Mouse (Mus musculus) layer of hippocampus, adult 2 months (tissue): Measurements from ENCODE around the gene Slc35e2. TPM values are rescaled to one million over a fixed set of nuclear protein-coding genes. Genes with fewer than 3 reads are reported as not detected.
"Not testable (repeated sequence)": the region's sequence is repeated elsewhere in the genome, so short reads cannot be mapped to it uniquely, and the experiment has no call there.

Experiments
- DNase-seq, 2 experiments: peaks; one replicate each; pipeline ENCODE4 v3.0.0; 2022; ENCODE audit warnings: low spot score in 2 of 2
- H3K27ac ChIP-seq: fragments of 200-600 bp; 2 replicates; pipeline ENCODE4 v1.8.1; 2022
- H3K4me3 ChIP-seq: fragments of 200-600 bp; 2 replicates; pipeline ENCODE4 v1.8.1; 2022; ENCODE audit warnings: mild to moderate bottlenecking
- CTCF ChIP-seq: fragments of 200-600 bp; conservative IDR thresholded peaks from 2 replicates; pipeline ENCODE4 v1.8.1; 2022; ENCODE audit warnings: antibody characterized with exemption, mild to moderate bottlenecking, moderate library complexity
- total RNA-seq, 2 experiments: library from RNA; stranded (reverse); gene quantifications; 2 replicates each; pipeline ENCODE4 v1.2.3; 2021

Slc35e2 gene
- total RNA-seq, 2 experiments from 2014 or later, result 39.7 to 40.3 TPM

DNA sequence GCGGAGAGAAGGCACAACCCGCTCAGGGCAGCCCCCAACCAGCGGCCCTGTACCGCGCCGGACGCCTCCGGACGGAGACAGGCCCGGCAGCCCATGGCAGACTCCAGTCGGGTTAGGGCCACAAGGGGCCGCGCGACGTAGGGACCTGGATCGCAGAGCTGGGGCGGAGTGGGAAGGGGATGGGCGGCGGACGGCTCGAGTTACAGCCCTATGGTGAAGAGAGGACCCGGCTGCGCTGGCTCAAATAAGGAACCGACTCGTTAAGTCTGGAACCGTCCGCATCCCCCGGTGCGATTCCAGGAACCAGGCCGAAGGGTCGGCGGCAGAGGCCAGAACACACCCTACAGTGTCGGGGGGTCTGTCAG is 51.9 kb downstream of the Slc35e2 start, which contains the start of gene Mmp23:
TSS of gene Mmp23 (minus strand) at position 299 of the 365 bp plus-strand sequence.
- Histone ChIP-seq H3K4me3 (peak within 1 kb of the TSS; percentile 50), H3K27ac (peak within 1 kb of the TSS; percentile 57; the same call in 1 of the 2 replicates)
- TF ChIP-seq CTCF, result no peak
- DNase-seq, result no peak

- TF ChIP-seq CTCF, result peak; percentile 38
- peak overlapping the region; percentile 50 for H3K4me3 ChIP-seq
- peak in 1 of 2 experiments; percentile 25 for DNase-seq
- 0 out of 2 replicates have a peak overlapping the region, but pooled peaks have one; percentile 23 for H3K27ac ChIP-seq
Observed at GRCm38 (mm10) chr4:155653451-155654182, 52.4 kb downstream of the Slc35e2 start.

DNA sequence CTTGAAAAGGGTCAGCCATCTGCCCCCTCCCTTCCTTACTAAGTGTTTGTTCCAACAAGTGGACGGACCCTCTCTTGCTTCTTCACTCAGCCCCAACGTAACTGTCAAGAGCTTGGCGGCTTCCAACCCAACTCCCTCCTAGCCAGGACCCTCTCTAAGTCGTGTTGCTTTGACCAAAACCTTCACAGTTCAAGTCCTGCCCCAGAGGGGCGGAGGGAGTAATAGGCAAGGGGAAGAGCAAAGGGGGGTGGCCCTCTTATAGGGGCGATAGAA is 52.9 kb downstream of the Slc35e2 start:
- TF ChIP-seq CTCF, result no peak
- Histone ChIP-seq H3K27ac (no peak overlapping the region), H3K4me3 (no peak overlapping the region)
- DNase-seq, result no peak

GRCm38 (mm10) chr4:155654456-155655298 is 53.5 kb downstream of the Slc35e2 start:
- no peak overlapping the region for H3K4me3 ChIP-seq
- H3K27ac ChIP-seq, result no peak overlapping the region
- no peak for DNase-seq
- TF ChIP-seq CTCF, result no peak

DNA sequence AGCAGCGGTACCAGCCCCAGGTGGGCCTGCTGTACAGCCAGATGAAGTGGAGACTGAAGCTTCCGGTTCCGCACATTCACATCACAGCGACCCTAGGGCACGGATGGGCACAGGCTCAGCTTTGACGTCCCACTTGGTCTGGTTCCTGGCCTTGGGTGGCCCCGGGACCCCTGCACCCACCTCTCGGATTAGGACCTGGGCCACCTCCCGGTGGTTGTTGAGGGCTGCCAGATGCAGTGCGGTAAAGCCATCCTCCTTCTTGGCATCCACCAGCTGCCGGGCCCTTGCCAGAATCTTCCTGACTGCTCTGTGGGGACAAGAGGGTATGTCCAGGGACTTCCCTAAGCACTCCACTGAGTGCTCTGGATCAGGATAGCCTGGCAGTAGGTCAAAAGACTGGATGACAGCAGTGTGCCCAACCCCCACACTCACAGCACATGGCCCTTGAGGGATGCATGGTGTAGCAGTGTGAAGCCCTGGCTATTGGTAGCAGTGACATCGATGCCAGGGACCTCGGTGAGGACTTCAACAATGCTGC is 55.1 kb downstream of the Slc35e2 start:
- no peak overlapping the region for H3K4me3 ChIP-seq
- no peak overlapping the region for H3K27ac ChIP-seq
- DNase-seq, result no peak
- no peak for TF ChIP-seq CTCF

DNA sequence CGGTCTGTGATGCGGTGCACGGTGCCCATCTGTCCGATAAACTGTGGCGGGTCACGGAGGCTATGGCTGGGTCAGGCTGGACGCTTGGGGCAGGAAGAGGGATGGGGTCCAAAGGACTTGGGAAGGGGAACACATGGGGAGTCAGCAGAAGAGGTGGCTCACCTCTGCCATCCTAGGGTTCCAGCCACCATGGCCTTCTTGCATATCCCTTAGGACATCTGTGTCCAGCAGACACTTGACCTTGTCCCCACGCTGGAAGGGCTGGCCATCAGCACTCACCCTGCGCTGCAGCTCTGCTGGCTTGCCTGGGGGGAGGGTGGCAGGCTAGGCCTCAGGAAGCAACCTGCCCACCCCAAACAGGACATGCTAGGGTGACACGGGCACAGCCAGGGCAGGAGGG is 57.7 kb downstream of the Slc35e2 start:
- no peak for DNase-seq
- no peak for TF ChIP-seq CTCF
- no peak overlapping the region for H3K4me3 ChIP-seq
- H3K27ac ChIP-seq, result no peak overlapping the region

DNA sequence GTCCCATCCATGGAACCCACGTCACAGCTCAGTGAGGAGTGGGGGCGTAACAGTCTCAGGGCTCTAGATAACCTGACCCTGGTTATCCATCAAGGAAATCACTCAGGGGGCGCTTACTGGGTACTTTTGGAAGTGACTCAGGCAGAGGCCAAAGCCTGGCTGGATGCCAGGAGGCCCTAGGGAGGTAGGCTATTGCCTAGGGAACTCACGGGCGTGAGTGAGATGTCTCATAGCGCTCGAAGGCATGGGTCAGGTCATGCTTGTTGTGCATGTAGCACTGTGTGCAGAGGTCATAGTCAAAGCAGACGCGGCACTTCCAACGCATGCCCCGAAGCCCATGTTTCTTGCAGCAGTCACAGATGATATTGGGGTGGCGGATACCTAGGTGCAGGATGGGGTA is 59.4 kb downstream of the Slc35e2 start:
- H3K4me3 ChIP-seq, result no peak overlapping the region
- H3K27ac ChIP-seq, result no peak overlapping the region
- TF ChIP-seq CTCF, result no peak
- DNase-seq, result no peak

DNA sequence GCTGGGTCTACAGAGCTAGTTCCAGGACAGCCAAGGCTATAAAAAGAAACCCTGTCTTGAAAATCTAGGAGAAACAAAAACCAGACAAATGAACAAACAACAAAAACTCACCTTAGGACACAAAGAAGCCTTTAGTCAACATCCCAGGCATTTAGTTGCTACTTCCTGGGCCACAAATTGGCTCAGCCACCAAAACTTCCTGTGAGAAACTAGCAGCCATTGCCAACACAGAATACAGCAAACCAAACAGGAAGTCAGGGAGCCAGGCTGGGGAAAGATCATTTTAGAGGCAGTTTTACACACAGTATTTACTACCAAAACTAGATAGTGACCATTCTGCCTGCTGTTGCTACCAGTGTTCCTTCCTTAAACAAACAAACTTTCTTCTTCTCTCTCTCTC is 65.7 kb downstream of the Slc35e2 start:
- no peak for DNase-seq

GRCm38 (mm10) chr4:155668689-155669597 is 67.7 kb downstream of the Slc35e2 start, which contains the start of gene Mib2:
Mib2 (minus strand) TSS chr4:155669198.
- DNase-seq, result peak; percentile 97
- Histone ChIP-seq H3K4me3 (peak within 1 kb of the TSS; percentile 66), H3K27ac (peak within 1 kb of the TSS; percentile 97)
- TF ChIP-seq CTCF, result 0 out of 2 replicates have a peak, but pooled peaks have one; percentile 5

More for the DNA sequence above, 65.7 kb downstream of the Slc35e2 start:
- TF ChIP-seq CTCF, result no peak
- Histone ChIP-seq H3K4me3 (no peak overlapping the region), H3K27ac (0 out of 2 replicates have a peak overlapping the region, but pooled peaks have one; percentile 23)

- peak overlapping the region; percentile 97 for H3K27ac ChIP-seq
- no peak for TF ChIP-seq CTCF
- H3K4me3 ChIP-seq, result peak overlapping the region; percentile 66
- no peak for DNase-seq
Observed at GRCm38 (mm10) chr4:155669598-155670075, 68.4 kb downstream of the Slc35e2 start.

DNA sequence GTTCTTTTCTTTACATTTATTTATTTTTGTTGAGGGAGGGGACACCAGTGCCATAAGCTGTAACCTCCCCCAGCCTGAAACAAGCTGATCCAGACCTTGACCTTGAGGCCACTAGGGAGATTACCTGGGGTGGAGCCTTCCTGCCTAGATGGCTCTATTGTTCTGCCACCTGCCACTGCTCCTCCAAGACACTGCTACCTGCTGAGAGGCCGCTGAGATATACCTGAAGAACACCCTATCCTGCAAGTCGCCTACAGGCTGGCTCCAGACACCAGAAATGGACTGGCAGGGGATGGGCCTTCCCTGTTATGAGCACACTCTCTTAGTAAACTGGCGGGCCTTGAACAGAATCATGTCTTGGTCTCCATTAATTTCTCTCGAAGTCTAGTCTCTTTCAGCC is 69.0 kb downstream of the Slc35e2 start:
- DNase-seq, H3K4me3 ChIP-seq, H3K27ac ChIP-seq: not testable (repeated sequence)

DNA sequence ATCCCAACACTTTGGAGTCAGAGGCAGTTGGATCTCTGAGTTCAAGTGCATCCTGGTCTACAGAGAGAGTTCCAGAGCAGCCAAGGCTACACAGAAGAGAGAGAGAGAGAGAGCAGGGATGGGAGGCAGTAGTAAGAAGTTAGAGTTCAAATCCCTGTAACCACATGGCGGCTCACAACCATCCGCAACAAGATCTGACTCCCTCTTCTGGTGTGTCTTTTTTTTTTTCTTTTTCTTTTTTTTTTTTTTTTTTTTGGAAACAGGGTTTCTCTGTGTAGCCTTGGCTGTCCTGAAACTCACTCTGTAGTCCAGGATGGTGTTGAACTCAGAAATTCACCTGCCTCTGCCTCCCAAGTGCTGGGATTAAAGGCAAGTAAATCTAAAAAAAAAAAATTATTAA is 70.9 kb downstream of the Slc35e2 start:
- Histone ChIP-seq H3K27ac (no peak overlapping the region), H3K4me3 (no peak overlapping the region)
- no peak for DNase-seq
- TF ChIP-seq CTCF, result no peak

Other genes with a start within 250 kb of the Slc35e2 start
- gene Prkcz, start 240.1 kb upstream of the Slc35e2 start, total RNA-seq, result 100 to 1,000 TPM; 158 to 160 TPM
- 10 to 100 TPM; 24.2 to 28.4 TPM for gene Gabrd, start 203.3 kb upstream of the Slc35e2 start, total RNA-seq
- gene Cfap74, start 192.2 kb upstream of the Slc35e2 start, total RNA-seq, result 10 to 100 TPM; 13.8 to 16.2 TPM
- gene Tmem52, start 132.3 kb upstream of the Slc35e2 start, total RNA-seq, result 1 to 10 TPM; 5.0 to 6.7 TPM
- gene Gnb1, start 110.1 kb upstream of the Slc35e2 start, total RNA-seq, result 100 to 1,000 TPM; 718 to 729 TPM
- gene Nadk, start 39.0 kb upstream of the Slc35e2 start, total RNA-seq, result 10 to 100 TPM; 61.2 to 63.5 TPM
- gene Cdk11b, start 23.4 kb downstream of the Slc35e2 start, total RNA-seq, result 10 to 100 TPM; 43.6 to 48.8 TPM
- gene Gm10563, start 44.0 kb downstream of the Slc35e2 start, total RNA-seq, result not detected
- 1 to 10 TPM; 2.7 to 3.4 TPM for gene Mmp23, start 52.0 kb downstream of the Slc35e2 start, total RNA-seq
- gene Mib2, start 67.8 kb downstream of the Slc35e2 start, total RNA-seq, result 100 to 1,000 TPM; 111 to 114 TPM
- 10 to 100 TPM; 26.5 to 27.9 TPM for gene Fndc10, start 92.9 kb downstream of the Slc35e2 start, total RNA-seq
- 10 to 100 TPM; 90.9 to 92.8 TPM for gene Ssu72, start 103.4 kb downstream of the Slc35e2 start, total RNA-seq
- gene Tmem240, start 133.4 kb downstream of the Slc35e2 start, total RNA-seq, result 10 to 100 TPM; 32.7 to 39.0 TPM
- 10 to 100 TPM; 49.9 to 51.4 TPM for gene Atad3a, start 159.7 kb downstream of the Slc35e2 start, total RNA-seq
- gene Vwa1, start 173.3 kb downstream of the Slc35e2 start, total RNA-seq, result 1 to 10 TPM; 9.6 to 9.8 TPM
- gene Tmem88b, start 184.5 kb downstream of the Slc35e2 start, total RNA-seq, result 10 to 100 TPM; 24.0 to 24.8 TPM
- gene Ankrd65, start 189.0 kb downstream of the Slc35e2 start, total RNA-seq, result under 1 TPM in 1 of 2 experiments, not detected in 1; 0.32 TPM
- gene Mrpl20, start 201.5 kb downstream of the Slc35e2 start, total RNA-seq, result 10 to 100 TPM; 86.6 to 89.6 TPM
- 10 to 100 TPM; 79.4 to 94.2 TPM for gene Ccnl2, start 211.1 kb downstream of the Slc35e2 start, total RNA-seq
- 100 to 1,000 TPM; 102 to 105 TPM for gene Aurkaip1, start 229.9 kb downstream of the Slc35e2 start, total RNA-seq
- 10 to 100 TPM in 1 of 2 experiments, 1 to 10 TPM in 1; 8.4 to 10.6 TPM for gene Mxra8, start 238.3 kb downstream of the Slc35e2 start, total RNA-seq
- gene Dvl1, start 246.0 kb downstream of the Slc35e2 start, total RNA-seq, result 10 to 100 TPM; 80.8 to 81.9 TPM